Mouse (Mus musculus) midbrain, embryonic 16.5 days (tissue): ENCODE results near the gene Sgms2. TPM values are rescaled to one million over a fixed set of nuclear protein-coding genes. Genes with fewer than 3 reads are reported as not detected.

Experiments
- ATAC-seq: fragments of 200-750 bp; cut with Nextera tagmentation; 2 replicates; pipeline ENCODE4 v1.8.0; 2017; ENCODE audit warnings: moderate TSS enrichment
- H3K27ac ChIP-seq: fragments of 300-500 bp; sonication (generic); 2 replicates; pipeline ENCODE4 v1.5.1; 2014; ENCODE audit warnings: mild to moderate bottlenecking, low read length, mixed read lengths
- H3K27me3 ChIP-seq: fragments of 300-500 bp; sonication (generic); 2 replicates; pipeline ENCODE4 v1.6.1; 2014; ENCODE audit warnings: low read depth, low read length, mixed read lengths; ENCODE audit not compliant: control insufficient read depth, insufficient read depth
- H3K36me3 ChIP-seq: fragments of 300-500 bp; sonication (generic); 2 replicates; pipeline ENCODE4 v1.6.1; 2014; ENCODE audit warnings: mild to moderate bottlenecking, low read length, moderate library complexity, mixed read lengths; ENCODE audit not compliant: control insufficient read depth, insufficient read depth
- H3K4me1 ChIP-seq: fragments of 300-500 bp; sonication (generic); 2 replicates; pipeline ENCODE4 v1.6.1; 2014; ENCODE audit warnings: mild to moderate bottlenecking, low read length, mixed read lengths; ENCODE audit not compliant: control insufficient read depth, insufficient read depth
- H3K4me2 ChIP-seq: fragments of 300-500 bp; sonication (generic); 2 replicates; pipeline ENCODE4 v1.6.1; 2014; ENCODE audit warnings: mild to moderate bottlenecking, low read length, mixed read lengths
- H3K4me3 ChIP-seq: fragments of 300-500 bp; sonication (generic); 2 replicates; pipeline ENCODE4 v1.5.1; 2014; ENCODE audit warnings: low read depth, mild to moderate bottlenecking, low read length, moderate library complexity, mixed read lengths
- H3K9ac ChIP-seq: fragments of 300-500 bp; sonication (generic); 2 replicates; pipeline ENCODE4 v1.6.1; 2014; ENCODE audit warnings: low read depth, low read length, mixed read lengths
- H3K9me3 ChIP-seq: fragments of 300-500 bp; sonication (generic); replicated peaks from 2 replicates; pipeline ENCODE4 v1.6.1; 2014; ENCODE audit warnings: mild to moderate bottlenecking, low read length, mixed read lengths; ENCODE audit not compliant: control insufficient read depth, poor library complexity, severe bottlenecking
- WGBS: fragments of 180-500 bp; shearing (Covaris S2); extraction: QIAGEN DNeasy Blood & Tissue Kit; methylation state at CpG from one replicate; pipeline ENCODE4 v1.1.7; 2014; 5-methylcytosine and 5-hydroxymethylcytosine counted together
- polyA plus RNA-seq: library from polyadenylated mRNA; unstranded; fragments of >200 nt; fragmentation: Nextera tagmentation; extraction: Ambion mirVana; gene quantifications from 2 replicates; pipeline ENCODE4 v1.2.1, GENCODE M21; 2015

The Sgms2 gene
- polyA plus RNA-seq, 1 experiment from 2014 or later: 1.6 TPM

DNA sequence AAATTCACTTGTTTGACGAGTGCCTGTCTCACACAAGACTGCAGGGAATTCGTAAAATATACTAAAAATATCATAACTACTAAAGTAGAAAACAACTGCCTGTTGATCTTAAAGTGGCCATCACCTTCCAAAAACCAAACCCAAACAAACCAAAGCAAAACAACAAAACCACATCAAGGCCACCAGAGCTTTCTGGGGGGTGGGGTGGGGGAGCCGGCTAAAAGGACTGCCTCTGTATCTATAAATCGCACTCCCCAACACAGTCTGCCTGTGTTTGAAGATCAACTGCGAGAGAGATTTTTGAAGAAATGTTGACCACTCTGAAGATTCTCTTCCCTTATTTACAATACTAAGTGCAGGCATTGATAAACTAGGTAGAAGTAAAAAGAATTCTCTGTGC is 133.0 kb downstream of the Sgms2 start:
- WGBS: 85% methylated on average over 5 of the region's 5 CpGs

DNA sequence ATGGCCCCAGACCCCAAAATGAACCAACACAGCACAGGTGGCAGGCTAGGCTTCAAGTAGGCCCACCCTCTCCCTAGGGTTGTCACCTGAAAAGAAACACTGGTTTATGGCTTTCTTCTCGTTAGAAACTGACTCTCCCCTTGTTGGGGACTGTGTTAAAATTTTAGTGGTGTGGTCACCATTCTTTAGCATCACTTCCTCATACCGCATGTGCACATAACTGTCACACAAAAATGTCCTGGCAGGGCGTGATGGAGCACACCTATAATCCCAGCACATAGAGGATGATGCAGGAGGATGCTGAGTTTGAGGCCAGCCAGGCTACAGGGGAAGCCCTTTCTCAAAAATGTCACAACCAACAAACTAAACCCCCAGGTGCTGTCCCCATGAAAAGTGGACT is 133.6 kb downstream of the Sgms2 start:
- Histone ChIP-seq H3K9ac (no peak overlapping the region), H3K27me3 (no peaks in the 10 kb centered on the region), H3K9me3 (no peaks in the 10 kb centered on the region), H3K4me1 (no peaks in the 10 kb centered on the region), H3K4me3 (no peak overlapping the region), H3K27ac (no peak overlapping the region), H3K4me2 (no peak overlapping the region), H3K36me3 (no peaks in the 10 kb centered on the region)
- WGBS: 83% methylated on average over 3 of the region's 3 CpGs
- no peak for ATAC-seq

More for the DNA sequence above, 133.0 kb downstream of the Sgms2 start:
- Histone ChIP-seq H3K27me3 (no peaks in the 10 kb centered on the region), H3K4me3 (no peak overlapping the region), H3K4me1 (no peaks in the 10 kb centered on the region), H3K4me2 (no peak overlapping the region), H3K9ac (no peak overlapping the region), H3K9me3 (no peaks in the 10 kb centered on the region), H3K36me3 (no peaks in the 10 kb centered on the region), H3K27ac (no peak overlapping the region)
- ATAC-seq: no peak

DNA sequence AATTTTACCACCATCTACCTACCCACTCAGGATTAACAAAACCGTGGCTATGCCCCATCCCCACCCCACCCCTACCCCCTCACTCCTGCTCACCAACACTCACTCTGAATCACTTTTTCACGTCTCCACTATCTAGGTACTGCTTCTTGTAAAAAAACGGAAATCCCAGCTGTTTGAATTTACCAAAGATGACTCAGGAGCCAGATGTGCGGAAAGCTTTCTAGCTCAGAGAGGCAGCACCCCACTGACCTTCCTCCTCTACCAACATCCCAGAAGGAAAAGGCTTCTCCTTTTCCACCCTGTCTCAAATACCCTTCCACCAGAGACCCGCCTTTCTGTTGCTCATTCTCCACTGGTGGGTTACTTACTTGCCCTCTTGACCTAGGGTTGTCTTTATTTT is 135.2 kb downstream of the Sgms2 start:
- Histone ChIP-seq H3K4me1 (no peaks in the 10 kb centered on the region), H3K4me3 (no peak overlapping the region), H3K9me3 (no peaks in the 10 kb centered on the region), H3K27me3 (no peaks in the 10 kb centered on the region), H3K27ac (no peak overlapping the region), H3K4me2 (no peak overlapping the region), H3K36me3 (no peaks in the 10 kb centered on the region), H3K9ac (no peak overlapping the region)
- WGBS: 69% methylated on average over 5 of the region's 5 CpGs
- ATAC-seq: no peak

DNA sequence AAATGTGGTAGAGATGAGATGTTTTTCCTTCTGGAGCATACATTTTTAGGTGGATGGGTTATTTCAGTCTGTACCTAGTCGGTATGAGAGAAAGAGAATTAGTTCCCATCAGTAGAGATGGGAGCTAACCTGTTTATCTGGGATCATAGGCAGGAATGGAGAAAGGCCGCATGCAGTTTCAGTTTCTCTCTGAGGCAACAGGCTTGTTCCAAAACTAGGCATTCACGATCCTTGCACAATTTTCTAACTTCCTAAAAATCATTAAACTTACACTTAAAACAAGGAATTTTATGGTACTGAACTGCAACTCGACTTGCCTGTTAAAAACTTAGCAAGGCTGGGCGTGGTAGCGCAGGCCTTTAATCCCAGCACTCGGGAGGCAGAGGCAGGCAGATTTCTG is 140.7 kb downstream of the Sgms2 start:
- Histone ChIP-seq H3K4me3 (no peak overlapping the region), H3K27me3 (no peaks in the 10 kb centered on the region), H3K4me1 (no peaks in the 10 kb centered on the region), H3K4me2 (no peak overlapping the region), H3K36me3 (no peaks in the 10 kb centered on the region), H3K9ac (no peak overlapping the region), H3K9me3 (no peaks in the 10 kb centered on the region), H3K27ac (no peak overlapping the region)
- WGBS: 94% methylated on average over 7 of the region's 7 CpGs
- ATAC-seq: no peak

DNA sequence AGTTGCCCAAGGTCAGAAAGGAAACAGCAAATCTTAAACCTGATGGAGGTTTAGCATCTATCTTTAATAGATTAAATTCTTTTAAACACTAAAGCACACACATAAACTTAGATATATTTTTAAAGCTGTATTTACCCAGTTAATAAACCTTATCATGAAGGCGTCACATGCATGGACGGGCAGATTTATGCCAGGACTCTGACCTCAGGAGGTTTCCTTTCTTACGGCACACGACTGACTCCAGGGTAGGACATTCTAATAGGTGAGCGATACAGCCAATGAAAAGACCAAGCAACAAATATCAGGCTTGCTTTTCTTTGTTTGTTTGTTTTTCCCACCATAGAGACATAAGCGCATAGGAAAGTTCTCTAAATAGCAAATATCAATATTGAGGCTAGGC is 142.2 kb downstream of the Sgms2 start:
- ATAC-seq: no peak
- no peaks in the 10 kb centered on the region for H3K9me3 ChIP-seq
- H3K27me3 ChIP-seq: no peaks in the 10 kb centered on the region
- H3K4me2 ChIP-seq: no peak overlapping the region
- no peaks in the 10 kb centered on the region for H3K36me3 ChIP-seq
- no peaks in the 10 kb centered on the region for H3K4me1 ChIP-seq
- 87% methylated on average over 6 of the region's 6 CpGs for WGBS
- no peak overlapping the region for H3K27ac ChIP-seq
- no peak overlapping the region for H3K9ac ChIP-seq
- H3K4me3 ChIP-seq: no peak overlapping the region

DNA sequence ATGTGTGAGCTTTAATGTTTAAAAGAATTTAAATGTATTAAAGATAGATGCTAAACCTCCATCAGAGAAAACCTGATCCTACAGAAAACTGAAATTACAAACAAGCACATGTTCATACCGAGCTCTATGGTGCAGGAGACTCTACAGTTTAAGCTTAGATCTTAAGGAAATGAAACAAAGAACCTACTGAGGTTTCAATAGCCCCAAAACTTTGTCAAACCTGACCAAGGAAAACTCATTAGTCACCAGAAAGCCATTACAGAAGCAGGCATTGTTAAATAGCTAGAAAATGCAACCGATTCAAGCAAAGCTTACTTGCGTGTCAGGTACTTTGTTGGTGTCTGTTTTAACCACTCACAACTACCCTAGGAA is 142.6 kb downstream of the Sgms2 start:
- H3K27ac ChIP-seq: no peak overlapping the region
- H3K36me3 ChIP-seq: no peaks in the 10 kb centered on the region
- no peaks in the 10 kb centered on the region for H3K27me3 ChIP-seq
- no peak overlapping the region for H3K4me3 ChIP-seq
- no peak overlapping the region for H3K9ac ChIP-seq
- WGBS: 78% methylated on average over 3 of the region's 3 CpGs
- no peak for ATAC-seq
- no peaks in the 10 kb centered on the region for H3K9me3 ChIP-seq
- no peak overlapping the region for H3K4me2 ChIP-seq
- no peaks in the 10 kb centered on the region for H3K4me1 ChIP-seq

DNA sequence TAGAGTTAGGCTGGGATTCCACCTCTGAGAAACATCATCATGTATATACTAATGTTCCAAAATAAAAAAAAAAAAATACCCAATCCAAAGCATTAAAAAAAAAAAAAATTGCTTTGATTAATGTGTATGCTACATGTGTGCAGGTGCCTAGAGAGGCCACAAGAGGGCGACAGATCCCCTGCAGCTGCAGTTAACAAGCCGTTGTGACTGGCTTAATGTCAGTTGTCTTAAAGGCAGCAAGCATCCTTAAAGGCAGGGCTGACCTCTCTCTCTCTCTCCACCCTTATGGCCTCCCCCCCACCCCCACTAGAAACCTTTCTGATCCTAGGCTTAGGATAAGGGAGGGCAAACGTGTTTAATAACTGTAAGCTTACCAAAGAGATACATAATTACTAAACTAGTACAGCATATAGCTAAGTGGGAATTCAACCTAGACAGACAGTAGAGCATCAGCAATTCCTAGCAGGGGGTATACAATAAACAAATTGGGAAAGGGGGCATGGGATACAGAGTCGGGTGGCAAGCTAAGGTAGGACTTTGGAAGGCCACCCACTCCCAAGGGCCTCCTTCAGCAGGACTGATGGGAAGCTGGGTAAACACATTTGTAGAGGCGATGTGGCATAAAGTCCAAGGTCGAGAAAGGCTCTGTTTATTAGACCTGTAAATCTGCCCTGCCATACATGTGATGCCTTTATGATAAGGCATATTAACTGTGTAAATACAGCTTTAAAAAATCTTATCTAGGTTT is 143.2 kb downstream of the Sgms2 start:
- no peak for ATAC-seq
- H3K4me2 ChIP-seq: no peak overlapping the region
- 61% methylated on average over 6 of the region's 6 CpGs for WGBS
- no peaks in the 10 kb centered on the region for H3K9me3 ChIP-seq
- H3K36me3 ChIP-seq: no peaks in the 10 kb centered on the region
- H3K4me1 ChIP-seq: no peaks in the 10 kb centered on the region
- H3K27me3 ChIP-seq: no peaks in the 10 kb centered on the region
- no peak overlapping the region for H3K27ac ChIP-seq
- H3K9ac ChIP-seq: no peak overlapping the region
- no peak overlapping the region for H3K4me3 ChIP-seq

DNA sequence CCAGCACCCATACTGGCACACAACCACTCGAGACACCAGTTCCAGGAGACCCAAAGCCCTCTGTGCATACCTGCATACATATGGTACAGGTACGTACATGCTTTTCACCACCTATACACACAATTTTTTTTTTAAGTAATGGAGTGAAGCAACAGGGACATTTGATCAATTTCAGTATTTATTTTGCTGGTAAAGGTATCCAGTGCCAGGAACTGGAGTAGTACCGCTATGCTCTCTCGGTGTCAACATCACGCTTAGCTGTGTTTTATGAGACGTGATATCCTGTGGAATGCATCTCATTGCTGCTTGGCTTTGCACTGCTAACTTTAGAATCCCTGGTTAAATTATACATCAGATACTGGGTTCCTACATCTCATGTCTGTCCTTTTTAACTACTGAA is 145.3 kb downstream of the Sgms2 start:
- Histone ChIP-seq H3K4me2 (no peak overlapping the region), H3K27me3 (no peaks in the 10 kb centered on the region), H3K27ac (no peak overlapping the region), H3K9me3 (no peaks in the 10 kb centered on the region), H3K36me3 (no peaks in the 10 kb centered on the region), H3K4me1 (no peaks in the 10 kb centered on the region), H3K4me3 (no peak overlapping the region), H3K9ac (no peak overlapping the region)
- WGBS: 98% methylated on average over 6 of the region's 6 CpGs
- no peak for ATAC-seq

DNA sequence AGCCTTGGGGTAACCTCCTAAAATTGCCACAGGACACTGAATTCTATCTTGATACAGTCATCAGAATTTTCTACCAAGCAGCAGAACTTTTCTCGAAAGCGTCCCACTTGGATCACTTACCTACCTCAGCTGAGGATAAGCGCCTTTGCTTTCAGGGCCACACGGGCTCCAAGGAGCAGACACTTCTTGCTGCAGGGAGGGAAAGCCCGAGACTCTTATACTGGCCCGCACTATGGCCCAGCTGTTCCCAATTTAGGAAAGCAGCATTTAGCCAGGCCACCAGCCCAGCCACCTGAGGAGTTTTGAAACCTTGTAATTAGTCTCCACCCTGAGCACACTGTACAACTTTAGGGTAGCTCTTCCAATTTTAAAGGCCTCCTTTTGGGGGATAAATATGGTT is 147.9 kb downstream of the Sgms2 start:
- WGBS: 86% methylated on average over 6 of the region's 6 CpGs
- no peaks in the 10 kb centered on the region for H3K36me3 ChIP-seq

More for the DNA sequence above, 147.9 kb downstream of the Sgms2 start:
- H3K27me3 ChIP-seq: no peaks in the 10 kb centered on the region
- no peak overlapping the region for H3K4me2 ChIP-seq
- no peak overlapping the region for H3K27ac ChIP-seq
- H3K4me1 ChIP-seq: no peaks in the 10 kb centered on the region
- H3K9me3 ChIP-seq: no peaks in the 10 kb centered on the region
- H3K4me3 ChIP-seq: no peak overlapping the region
- no peak overlapping the region for H3K9ac ChIP-seq
- no peak for ATAC-seq
